Mouse (Mus musculus): ENCODE results near the gene Scaf1. TPM values are rescaled to one million over a fixed set of nuclear protein-coding genes. Genes with fewer than 3 reads are reported as not detected.

Scaf1 gene
- polyA plus RNA-seq, 1 experiment from 2014 or later, result 42.1 TPM

GRCm38 (mm10) chr7:44964990-44965389, 51.2 kb downstream of the Scaf1 start:
- Histone ChIP-seq H3K36me3 (peaks cover 72% of the 10 kb centered on the region), H3K4me1 (replicated peaks) (peaks cover 4% of the 10 kb centered on the region; the same call in 1 of the 2 replicates), H3K4me3 (replicated peaks) (no peak overlapping the region), H3K27ac (no peak overlapping the region), H3K9me3 (no peaks in the 10 kb centered on the region), H3K9ac (replicated peaks) (no peak overlapping the region), H3K4me2 (no peak overlapping the region), H3K27me3 (no peaks in the 10 kb centered on the region)
- 96% methylated on average over 13 of the region's 13 CpGs for WGBS
- no peak for ATAC-seq (ENCODE audit: insufficient number of reproducible peaks, insufficient read depth, low FRiP score, low TSS enrichment, low read depth)

GRCm38 (mm10) chr7:44962831-44963230, 53.3 kb downstream of the Scaf1 start:
- H3K36me3 ChIP-seq, result peaks cover 77% of the 10 kb centered on the region
- no peaks in the 10 kb centered on the region for H3K27me3 ChIP-seq
- no peak overlapping the region for H3K4me3 ChIP-seq (replicated peaks)
- no peak overlapping the region for H3K4me2 ChIP-seq
- no peak for ATAC-seq (ENCODE audit: insufficient number of reproducible peaks, insufficient read depth, low FRiP score, low TSS enrichment, low read depth)
- no peak overlapping the region for H3K27ac ChIP-seq
- H3K9ac ChIP-seq (replicated peaks), result no peak overlapping the region
- H3K9me3 ChIP-seq, result no peaks in the 10 kb centered on the region
- WGBS, result 87% methylated on average over 5 of the region's 5 CpGs
- H3K4me1 ChIP-seq (replicated peaks), result no peaks in the 10 kb centered on the region

- Histone ChIP-seq H3K9me3 (no peaks in the 10 kb centered on the region), H3K4me1 (replicated peaks) (no peaks in the 10 kb centered on the region), H3K36me3 (peaks cover 74% of the 10 kb centered on the region), H3K9ac (replicated peaks) (0 out of 2 replicates have a peak overlapping the region, but pooled peaks have one; percentile 18), H3K4me3 (replicated peaks) (no peak overlapping the region), H3K27me3 (no peaks in the 10 kb centered on the region), H3K27ac (no peak overlapping the region), H3K4me2 (no peak overlapping the region)
- ATAC-seq (ENCODE audit: insufficient number of reproducible peaks, insufficient read depth, low FRiP score, low TSS enrichment, low read depth), result no peak
- 67% methylated on average over 8 of the region's 8 CpGs for WGBS
These were observed 53.8 kb downstream of the Scaf1 start for GRCm38 (mm10) chr7:44962337-44962736.

- ATAC-seq (ENCODE audit: insufficient number of reproducible peaks, insufficient read depth, low FRiP score, low TSS enrichment, low read depth), result no peak
- Histone ChIP-seq H3K4me3 (replicated peaks) (no peak overlapping the region), H3K27me3 (no peaks in the 10 kb centered on the region), H3K4me2 (no peak overlapping the region), H3K27ac (no peak overlapping the region), H3K9me3 (no peaks in the 10 kb centered on the region), H3K4me1 (replicated peaks) (no peaks in the 10 kb centered on the region), H3K36me3 (peaks cover 58% of the 10 kb centered on the region), H3K9ac (replicated peaks) (no peak overlapping the region)
- WGBS, result 92% methylated on average over 13 of the region's 13 CpGs
These were observed 55.7 kb downstream of the Scaf1 start for GRCm38 (mm10) chr7:44960512-44960910.

- H3K27me3 ChIP-seq, result no peaks in the 10 kb centered on the region
- H3K36me3 ChIP-seq, result peaks cover 53% of the 10 kb centered on the region
- H3K27ac ChIP-seq, result no peak overlapping the region
- no peak overlapping the region for H3K4me3 ChIP-seq (replicated peaks)
- WGBS, result 86% methylated on average over 10 of the region's 10 CpGs
- no peak overlapping the region for H3K9ac ChIP-seq (replicated peaks)
- H3K4me1 ChIP-seq (replicated peaks), result no peaks in the 10 kb centered on the region
- H3K4me2 ChIP-seq, result no peak overlapping the region
- no peak for ATAC-seq (ENCODE audit: insufficient number of reproducible peaks, insufficient read depth, low FRiP score, low TSS enrichment, low read depth)
- H3K9me3 ChIP-seq, result no peaks in the 10 kb centered on the region
These were observed 56.2 kb downstream of the Scaf1 start for GRCm38 (mm10) chr7:44959874-44960511.

DNA sequence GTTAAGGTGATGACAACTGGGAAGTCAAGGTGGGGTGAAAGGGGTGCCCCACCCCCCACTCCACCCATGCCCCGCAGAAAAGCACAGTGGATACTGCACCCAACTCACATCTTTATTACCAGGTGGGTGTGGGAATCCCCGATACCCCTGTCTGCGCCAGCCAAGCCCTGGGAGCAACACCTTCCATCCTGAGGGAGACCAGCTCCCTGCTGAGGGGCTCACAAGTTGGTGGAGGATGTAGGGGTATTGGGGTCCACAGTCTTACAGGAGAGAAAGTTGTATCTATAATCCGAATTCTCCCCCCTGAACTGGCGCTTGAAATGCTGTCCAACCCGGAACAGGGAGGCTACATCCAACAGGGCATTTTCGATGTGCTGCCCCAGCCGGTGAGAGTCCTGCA, 56.9 kb downstream of the Scaf1 start:
- Histone ChIP-seq H3K9ac (replicated peaks) (no peak overlapping the region), H3K36me3 (peaks cover 49% of the 10 kb centered on the region), H3K9me3 (no peaks in the 10 kb centered on the region), H3K27ac (no peak overlapping the region), H3K27me3 (no peaks in the 10 kb centered on the region), H3K4me1 (replicated peaks) (no peaks in the 10 kb centered on the region), H3K4me3 (replicated peaks) (no peak overlapping the region), H3K4me2 (no peak overlapping the region)
- 85% methylated on average over 8 of the region's 8 CpGs for WGBS
- no peak for ATAC-seq (ENCODE audit: insufficient number of reproducible peaks, insufficient read depth, low FRiP score, low TSS enrichment, low read depth)

DNA sequence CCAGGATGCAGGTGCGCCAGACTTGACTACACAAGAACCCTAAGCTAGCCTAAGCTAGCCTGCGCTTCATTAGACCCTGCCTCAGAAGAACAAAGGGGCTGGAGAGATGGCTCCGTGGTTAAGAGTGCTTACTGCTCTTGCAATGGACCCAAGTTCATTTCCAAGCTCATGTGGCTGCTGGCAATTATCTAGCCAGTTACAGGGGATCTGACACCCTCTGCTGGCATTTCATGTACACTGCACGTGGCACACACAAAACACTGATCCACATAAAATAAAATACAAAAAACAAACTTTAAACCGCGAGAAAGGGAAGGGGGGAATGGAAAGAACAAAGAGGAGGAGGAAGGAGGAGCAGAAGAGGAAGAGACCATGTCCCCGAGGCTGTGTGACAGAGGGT, 58.0 kb downstream of the Scaf1 start:
- Histone ChIP-seq H3K9me3 (no peaks in the 10 kb centered on the region), H3K27me3 (0 out of 2 replicates have a peak, but pooled peaks cover 4% of the 10 kb centered on the region), H3K4me1 (replicated peaks) (no peaks in the 10 kb centered on the region), H3K27ac (no peak overlapping the region), H3K9ac (replicated peaks) (no peak overlapping the region), H3K4me3 (replicated peaks) (no peak overlapping the region), H3K4me2 (no peak overlapping the region), H3K36me3 (peaks cover 39% of the 10 kb centered on the region)
- ATAC-seq (ENCODE audit: insufficient number of reproducible peaks, insufficient read depth, low FRiP score, low TSS enrichment, low read depth), result no peak
- WGBS, result 62% methylated on average over 7 of the region's 7 CpGs

- Histone ChIP-seq H3K9ac (replicated peaks) (no peak overlapping the region), H3K4me2 (no peak overlapping the region), H3K9me3 (no peaks in the 10 kb centered on the region), H3K27me3 (0 out of 2 replicates have a peak, but pooled peaks cover 4% of the 10 kb centered on the region), H3K36me3 (peaks cover 31% of the 10 kb centered on the region), H3K4me3 (replicated peaks) (no peak overlapping the region), H3K4me1 (replicated peaks) (peaks cover under 1% of the 10 kb centered on the region), H3K27ac (no peak overlapping the region)
- WGBS, result 71% methylated on average over 20 of the region's 20 CpGs
- ATAC-seq (ENCODE audit: insufficient number of reproducible peaks, insufficient read depth, low FRiP score, low TSS enrichment, low read depth), result no peak
These were observed 58.9 kb downstream of the Scaf1 start for GRCm38 (mm10) chr7:44957183-44957835.

DNA sequence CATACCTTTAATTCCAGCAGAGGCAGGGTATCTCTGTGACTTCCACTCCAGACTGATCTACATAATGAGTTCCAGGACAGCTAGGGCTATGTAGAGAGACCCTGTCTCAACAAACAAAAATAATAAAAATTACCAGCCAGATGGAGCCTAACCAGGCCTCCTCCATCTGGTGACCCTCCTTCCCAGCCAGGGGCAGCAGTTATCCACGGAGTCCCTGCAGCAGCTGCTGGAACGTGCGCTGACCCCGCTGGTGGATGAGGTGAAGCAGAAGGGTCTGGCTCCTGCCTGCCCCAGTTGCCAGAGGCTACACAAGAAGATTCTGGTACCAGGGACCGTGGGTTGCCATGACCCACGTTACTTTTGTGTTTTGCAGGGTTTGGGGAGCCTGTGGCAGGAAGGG, 59.9 kb downstream of the Scaf1 start:
- 49% methylated on average over 6 of the region's 6 CpGs for WGBS
- Histone ChIP-seq H3K27ac (no peak overlapping the region), H3K4me3 (replicated peaks) (no peak overlapping the region)

DNA sequence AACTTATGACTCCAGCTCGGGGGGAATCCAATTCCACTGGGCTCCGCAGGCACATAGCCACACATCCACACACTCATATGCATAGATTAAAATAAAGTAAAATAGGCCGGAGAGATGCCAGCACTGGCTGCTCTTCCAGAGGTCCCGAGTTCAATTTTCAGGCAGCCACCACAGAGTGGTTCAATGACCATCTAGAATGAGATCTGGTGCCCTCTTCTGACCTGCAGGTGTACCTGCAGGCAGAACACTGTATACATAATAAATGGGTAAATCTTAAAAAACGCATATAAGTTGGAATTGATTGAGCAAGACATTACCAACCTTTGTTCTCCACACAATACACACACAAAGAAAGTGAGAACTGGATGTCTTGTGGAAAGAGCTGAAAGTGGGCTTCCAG, 60.5 kb downstream of the Scaf1 start:
- Histone ChIP-seq H3K9me3 (no peaks in the 10 kb centered on the region), H3K4me3 (replicated peaks) (no peak overlapping the region), H3K27me3 (peaks cover 19% of the 10 kb centered on the region), H3K36me3 (peaks cover 14% of the 10 kb centered on the region), H3K4me2 (no peak overlapping the region), H3K4me1 (replicated peaks) (peaks cover 10% of the 10 kb centered on the region), H3K27ac (no peak overlapping the region), H3K9ac (replicated peaks) (no peak overlapping the region)
- ATAC-seq (ENCODE audit: insufficient number of reproducible peaks, insufficient read depth, low FRiP score, low TSS enrichment, low read depth), result no peak
- 55% methylated on average over 5 of the region's 5 CpGs for WGBS

More for the DNA sequence above, 59.9 kb downstream of the Scaf1 start:
- Histone ChIP-seq H3K27me3 (peaks cover 13% of the 10 kb centered on the region), H3K4me2 (no peak overlapping the region), H3K36me3 (peaks cover 21% of the 10 kb centered on the region), H3K9ac (replicated peaks) (no peak overlapping the region), H3K9me3 (no peaks in the 10 kb centered on the region), H3K4me1 (replicated peaks) (peaks cover 10% of the 10 kb centered on the region)
- ATAC-seq (ENCODE audit: insufficient number of reproducible peaks, insufficient read depth, low FRiP score, low TSS enrichment, low read depth), result no peak

DNA sequence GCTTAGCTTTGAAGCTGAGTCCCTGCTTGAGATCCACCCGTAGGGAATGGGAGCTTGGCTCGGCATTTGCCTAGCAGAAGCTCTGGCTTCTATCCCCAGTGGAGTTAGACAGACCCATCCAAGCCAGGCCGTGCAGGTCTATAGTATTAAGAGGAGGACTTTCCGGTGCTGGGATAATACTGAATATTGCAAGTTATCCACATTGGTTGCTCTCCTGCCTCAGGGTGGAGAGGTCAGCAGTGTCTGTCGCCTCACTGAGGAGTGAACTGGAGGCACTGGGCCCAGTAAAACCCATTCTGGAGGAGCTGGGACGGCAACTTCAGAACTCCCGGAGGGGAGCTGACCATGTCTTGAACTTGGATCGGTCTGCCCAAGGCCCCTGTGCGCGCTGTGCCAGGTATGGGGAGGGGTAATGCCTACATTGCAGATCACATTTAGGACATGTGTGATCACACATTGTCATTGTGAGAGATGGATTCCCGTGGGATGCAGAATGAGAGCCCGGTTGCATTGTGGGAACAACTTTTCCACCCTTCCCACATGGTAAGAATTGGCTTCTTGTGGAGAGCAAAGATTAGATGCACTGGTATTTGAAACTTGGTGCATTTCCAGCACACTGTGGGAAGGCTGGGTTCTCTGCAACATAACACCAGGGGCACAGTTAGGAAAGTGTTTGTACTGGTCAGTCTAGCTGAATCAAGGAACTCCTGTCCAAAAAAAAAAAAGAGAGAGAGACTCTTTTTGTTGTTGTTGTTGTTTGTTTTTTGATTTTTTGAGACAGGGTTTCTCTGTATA, 61.9 kb downstream of the Scaf1 start:
- H3K4me2 ChIP-seq, result no peak overlapping the region
- H3K9ac ChIP-seq (replicated peaks), result no peak overlapping the region
- H3K4me3 ChIP-seq (replicated peaks), result no peak overlapping the region
- no peak overlapping the region for H3K27ac ChIP-seq
- H3K9me3 ChIP-seq, result no peaks in the 10 kb centered on the region
- peaks cover 32% of the 10 kb centered on the region for H3K27me3 ChIP-seq
- peaks cover 10% of the 10 kb centered on the region for H3K4me1 ChIP-seq (replicated peaks)
- WGBS, result 82% methylated on average over 12 of the region's 12 CpGs
- peaks cover 4% of the 10 kb centered on the region; the same call in 1 of the 2 replicates for H3K36me3 ChIP-seq
- ATAC-seq (ENCODE audit: insufficient number of reproducible peaks, insufficient read depth, low FRiP score, low TSS enrichment, low read depth), result no peak
